Mouse (Mus musculus) adrenal gland, adult 18-20 months (tissue): ENCODE measurements around the gene Oxa1l. TPM values are rescaled to one million over a fixed set of nuclear protein-coding genes. Genes with fewer than 3 reads are reported as not detected.
A peak's percentile ranks its signal among the peaks of the same experiment; 100 is the strongest.
"Not testable (repeated sequence)": the region's sequence is repeated elsewhere in the genome, so short reads cannot be mapped to it uniquely, and the experiment has no call there.

ENCODE experiments used
- DNase-seq, 2 experiments: peaks; one replicate each; pipeline ENCODE4 v3.0.0; 2021 to 2022; ENCODE audit warnings: low spot score in 2 of 2
- long read RNA-seq, 2 experiments: library from polyadenylated mRNA; stranded (forward); transcript quantifications; one replicate each; pipeline ENCODE4 v2.0.0; 2021
- total RNA-seq, 2 experiments: library from RNA; stranded (reverse); gene quantifications; 1 replicate in 1 of 2; 2 replicates in 1 of 2; pipeline ENCODE4 v1.2.3; 2021

Oxa1l gene
- 10 to 100 TPM; 77.0 to 95.1 TPM for total RNA-seq
- long read RNA-seq, experiment 1, transcript Oxa1l-201 (10 exons, 2,538 nt), result major isoform, 26 of 34 reads
- long read RNA-seq, experiment 1, partial matches to known transcripts, result 8 of 34 reads
- long read RNA-seq, experiment 1, other reads (novel, unspliced or antisense), result 0 of 34 reads
- long read RNA-seq, experiment 2, transcript Oxa1l-201 (10 exons, 2,538 nt), result major isoform, 42 of 107 reads
- long read RNA-seq, experiment 2, partial matches to known transcripts, result 53 of 107 reads
- long read RNA-seq, experiment 2, other reads (novel, unspliced or antisense), result 11 of 107 reads

- peak; percentile 96 to 97 for DNase-seq
Measured at GRCm38 (mm10) chr14:54360577-54361340, at the start of gene Oxa1l. Gene Oxa1l (plus strand): TSS chr14:54360834.

DNA sequence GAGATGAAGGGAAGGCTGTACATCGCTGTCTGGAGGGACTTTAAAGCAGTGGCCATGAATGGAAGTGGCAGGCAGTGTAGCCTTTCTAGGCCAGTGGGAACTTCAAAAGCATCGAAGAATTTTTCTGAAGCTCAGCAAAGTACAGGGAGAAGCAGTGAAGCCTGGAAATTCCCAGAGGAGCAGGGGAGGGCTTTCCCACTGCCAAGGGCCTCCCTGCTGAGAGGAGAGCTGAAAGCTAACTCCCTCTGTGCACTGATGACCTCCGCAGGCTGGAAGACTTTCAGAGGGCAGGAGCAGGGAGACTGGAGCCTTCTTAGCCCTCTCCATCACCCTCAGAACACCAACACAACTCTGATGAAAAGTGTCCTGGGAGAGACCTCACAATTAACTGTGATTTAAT, 48.9 kb upstream of the Oxa1l start:
- no peak for DNase-seq

GRCm38 (mm10) chr14:54321556-54322376, 38.9 kb upstream of the Oxa1l start:
- peak in 1 of 2 experiments; percentile 23 for DNase-seq

DNA sequence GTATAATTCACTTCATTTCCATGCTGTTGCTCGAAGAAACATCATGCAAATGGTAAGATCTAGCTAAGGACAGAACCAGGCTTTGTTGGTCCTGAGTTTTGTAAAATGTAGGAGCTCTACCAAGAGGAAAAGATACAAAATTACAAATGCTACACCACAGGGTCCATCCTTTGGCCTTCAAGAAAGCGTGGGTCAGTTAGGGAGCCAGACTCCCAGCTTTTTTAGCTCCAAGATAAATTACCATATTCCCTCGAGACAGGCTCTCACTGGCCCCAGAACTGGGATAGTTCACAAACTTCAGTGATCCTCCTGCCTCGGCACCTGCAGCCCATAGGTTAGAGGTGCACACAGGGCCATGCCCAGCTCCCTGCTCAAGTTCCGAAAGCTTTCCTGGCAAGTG, 36.1 kb upstream of the Oxa1l start:
- no peak for DNase-seq

DNA sequence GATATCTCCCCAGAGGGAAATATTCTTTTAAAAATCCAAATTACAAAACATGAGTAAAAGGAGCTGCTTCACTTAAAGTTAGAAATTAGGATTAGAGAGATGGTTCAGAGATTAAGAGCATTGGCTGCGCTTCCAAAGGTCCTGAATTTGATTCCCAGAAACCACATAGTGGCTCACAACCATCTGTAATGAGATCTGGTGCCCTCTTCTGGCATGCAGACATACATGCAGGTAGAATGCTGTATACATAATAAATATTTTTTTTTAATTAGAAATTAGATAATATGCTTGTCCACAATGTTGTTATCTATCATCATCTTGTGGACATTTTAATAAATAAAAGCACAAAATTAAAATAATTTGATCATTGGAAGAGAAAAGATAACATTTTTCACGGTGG, 32.1 kb upstream of the Oxa1l start:
- no peak for DNase-seq

GRCm38 (mm10) chr14:54329201-54329600, 31.4 kb upstream of the Oxa1l start:
- no peak for DNase-seq

GRCm38 (mm10) chr14:54331178-54331577, 29.5 kb upstream of the Oxa1l start:
- DNase-seq, result no peak

GRCm38 (mm10) chr14:54332176-54333074, 28.2 kb upstream of the Oxa1l start:
- DNase-seq, result no peak

DNA sequence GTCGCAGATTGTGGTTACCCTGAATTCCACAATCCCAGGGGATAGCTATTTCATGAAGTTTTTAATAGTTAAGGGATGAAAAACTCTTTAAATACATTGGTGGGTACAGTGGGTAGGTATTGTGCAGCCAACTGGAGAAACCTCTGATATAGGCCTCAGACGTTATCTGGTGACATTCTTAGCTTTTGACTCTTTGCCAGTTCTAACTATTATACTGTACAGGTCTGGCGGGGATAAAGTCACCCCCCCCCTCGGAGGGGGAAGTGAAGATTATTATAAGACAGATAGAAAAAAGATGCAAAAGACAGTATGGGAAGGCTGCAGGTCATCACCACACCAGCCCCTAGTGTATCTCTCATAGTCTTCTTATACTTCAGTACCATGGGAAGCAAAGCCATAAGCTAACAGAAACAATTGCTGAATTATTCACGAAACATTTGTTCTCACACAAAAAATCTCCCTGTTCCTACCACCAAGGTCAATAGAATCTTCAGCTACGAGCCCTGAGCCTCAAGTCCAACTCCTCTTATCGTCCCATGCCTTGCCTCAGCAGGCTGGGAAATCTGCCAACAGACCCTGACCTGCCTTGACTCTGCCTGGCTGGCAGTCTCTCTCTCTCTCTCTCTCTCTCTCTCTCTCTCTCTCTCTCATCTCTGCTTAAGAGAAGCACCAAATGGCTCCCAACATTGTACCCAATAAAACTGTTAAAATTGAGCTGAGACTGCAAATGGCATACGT, 27.0 kb upstream of the Oxa1l start:
- peak; percentile 33 to 44 for DNase-seq

DNA sequence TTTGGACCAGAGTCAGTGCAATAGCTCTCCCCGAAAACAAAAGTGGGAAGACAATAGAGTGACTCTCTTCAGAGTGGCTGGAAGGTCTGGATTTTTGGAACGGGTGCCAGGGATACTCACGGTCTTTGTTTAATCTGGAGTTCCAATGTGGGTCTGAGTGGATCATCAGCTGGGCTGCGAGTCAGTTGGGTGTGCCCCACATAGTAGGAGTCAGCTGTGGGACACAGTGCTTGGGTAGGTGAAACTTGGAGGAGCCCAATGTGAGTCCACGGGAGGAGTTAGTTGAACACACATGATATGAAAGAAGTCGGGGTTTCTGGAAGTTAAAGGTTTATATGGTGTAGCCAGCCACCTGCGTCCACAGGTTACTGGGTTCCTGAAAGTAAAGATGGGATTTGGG, 19.8 kb upstream of the Oxa1l start:
- DNase-seq, result no peak

DNA sequence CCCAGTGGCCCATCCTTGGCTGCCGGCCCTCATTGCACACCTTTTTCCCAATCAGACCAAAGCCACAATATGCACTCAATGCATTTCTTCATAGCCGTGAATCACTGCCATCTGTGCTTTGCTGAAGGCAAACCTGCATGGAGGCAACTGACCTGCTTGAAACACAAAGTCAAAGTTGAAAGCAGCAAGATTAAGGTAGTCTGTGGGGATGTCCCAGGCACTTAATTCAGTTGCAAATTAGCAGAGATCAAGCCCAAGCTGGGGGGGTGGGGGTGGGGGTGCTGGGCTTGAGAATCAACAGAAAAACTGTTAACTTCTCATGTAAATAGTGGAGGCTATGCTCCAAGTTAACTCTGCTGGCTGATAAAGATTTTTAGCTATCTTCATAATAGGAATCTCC, 18.8 kb upstream of the Oxa1l start:
- DNase-seq, result not testable (repeated sequence)

- DNase-seq, result not testable (repeated sequence)
Measured at GRCm38 (mm10) chr14:54350773-54351541, 9.7 kb upstream of the Oxa1l start.

GRCm38 (mm10) chr14:54352314-54352713, 8.3 kb upstream of the Oxa1l start:
- no peak for DNase-seq

- DNase-seq, result no peak
Measured at GRCm38 (mm10) chr14:54354406-54354805, 6.2 kb upstream of the Oxa1l start.

- DNase-seq, result peak in 1 of 2 experiments; percentile 15
Measured at GRCm38 (mm10) chr14:54363156-54363555, 2.5 kb downstream of the Oxa1l start.

DNA sequence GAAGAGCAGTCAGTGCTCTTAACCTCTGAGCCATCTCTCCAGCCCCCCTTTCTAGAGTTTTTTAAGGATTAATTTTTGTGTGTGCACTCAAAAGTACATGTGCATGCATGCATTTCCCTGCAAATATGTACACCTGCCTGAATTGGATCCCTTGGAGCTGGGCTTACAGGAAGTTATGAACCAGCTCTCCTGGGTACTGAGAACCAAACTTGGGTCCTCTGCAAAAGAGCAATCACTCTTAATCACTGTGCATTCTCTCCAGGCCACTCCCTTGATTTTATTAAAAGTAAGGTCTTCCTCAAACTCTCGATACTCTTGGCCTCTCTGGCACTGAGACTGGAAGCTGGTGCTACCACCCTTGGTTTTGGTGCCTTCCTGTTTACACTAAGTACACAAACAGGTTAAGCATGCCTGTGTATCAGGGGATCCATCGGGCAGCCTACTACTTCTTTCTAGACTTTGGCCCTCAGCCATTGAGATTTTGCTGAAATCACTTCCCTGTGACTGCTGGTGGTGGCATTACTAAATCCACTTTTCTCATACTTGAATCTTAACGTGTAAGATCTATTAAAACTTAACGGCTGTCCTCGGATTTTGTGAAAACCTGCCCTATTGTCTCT, 4.5 kb downstream of the Oxa1l start:
- DNase-seq, result peak in 1 of 2 experiments; percentile 13

DNA sequence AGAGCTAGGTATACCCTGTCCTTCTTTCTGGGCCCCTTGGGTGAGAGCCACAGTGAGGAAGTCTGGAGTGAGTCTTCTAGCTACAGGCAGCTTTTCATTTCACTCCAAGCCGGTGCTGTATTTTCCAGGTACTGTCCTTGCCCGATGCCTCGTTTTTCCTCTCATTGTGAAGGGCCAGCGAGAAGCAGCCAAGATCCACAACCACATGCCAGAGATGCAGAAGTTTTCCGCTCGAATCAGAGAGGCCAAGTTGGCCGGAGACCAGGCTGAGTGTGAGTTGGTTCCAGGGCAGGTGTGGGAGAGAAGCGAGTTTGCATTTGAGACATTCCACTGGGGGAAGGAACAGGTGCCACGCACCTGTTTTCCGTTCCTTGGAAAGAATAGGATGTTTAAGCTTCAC, 5.9 kb downstream of the Oxa1l start:
- DNase-seq, result peak in 1 of 2 experiments; percentile 18

DNA sequence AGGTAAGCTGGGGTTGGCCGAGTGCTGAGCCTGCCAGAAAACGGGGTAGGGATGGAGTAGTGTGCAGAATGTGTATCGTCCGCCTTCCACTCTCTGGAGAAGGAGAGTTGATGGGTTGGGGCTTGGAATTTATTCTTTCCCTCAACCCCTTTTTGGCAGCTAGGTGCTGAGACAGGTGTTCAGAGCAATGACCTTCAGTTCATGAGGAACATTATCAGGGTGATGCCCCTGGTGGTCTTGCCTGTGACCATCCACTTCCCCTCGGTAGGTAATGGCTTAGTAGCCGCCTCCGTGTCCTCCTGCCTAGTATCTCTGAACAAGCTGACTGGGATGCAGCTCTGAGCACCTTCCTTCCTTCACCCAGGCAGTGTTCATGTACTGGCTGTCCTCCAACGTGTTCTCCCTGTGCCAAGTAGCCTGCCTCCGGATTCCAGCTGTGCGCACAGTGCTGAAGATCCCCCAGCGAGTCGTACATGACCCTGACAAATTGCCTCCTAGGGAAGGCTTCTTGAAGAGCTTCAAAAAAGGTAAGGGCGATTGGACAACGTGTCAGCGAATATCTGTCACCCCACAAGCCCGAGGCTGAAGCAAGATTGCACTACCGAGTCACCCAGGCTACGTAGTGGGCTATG, 6.9 kb downstream of the Oxa1l start:
- peak in 1 of 2 experiments; percentile 23 for DNase-seq
